Mouse (Mus musculus): ENCODE measurements around the gene Gnptg. TPM values are rescaled to one million over a fixed set of nuclear protein-coding genes. Genes with fewer than 3 reads are reported as not detected.

Gene Gnptg
- polyA plus RNA-seq (2015; fragmentation: Nextera tagmentation; extraction: Ambion mirVana): 36.0 and 39.3 TPM in 2 replicates

GRCm38 (mm10) chr17:25239695-25240636, at the start of gene Gnptg, which contains the start of gene Tsr3:
Gene Gnptg, minus strand, starts transcription at chr17:25240124.
Gene Tsr3, plus strand, starts transcription at chr17:25240170.
- H3K9ac ChIP-seq (ENCODE audit: low read length): peak within 1 kb of the TSS; percentile 90
- peak within 1 kb of the TSS; percentile 92 for H3K4me2 ChIP-seq (replicated peaks; ENCODE audit: low read depth)
- H3K4me1 ChIP-seq (replicated peaks; ENCODE audit: control insufficient read depth, insufficient read depth): peaks cover 4% of the 10 kb centered on the region; the same call in 1 of the 2 replicates
- DNase-seq (ENCODE audit: low spot score) (peak; percentile 87), ATAC-seq (ENCODE audit: low FRiP score, low TSS enrichment) (peak; percentile 81)
- H3K27ac ChIP-seq (replicated peaks): peak within 1 kb of the TSS; percentile 78
- no peaks in the 10 kb centered on the region for H3K9me3 ChIP-seq (ENCODE audit: control insufficient read depth, low read length)
- peak within 1 kb of the TSS; percentile 91 for H3K4me3 ChIP-seq (ENCODE audit: low read depth, low read length)
- no peak for TF ChIP-seq EP300 (optimal IDR thresholded peaks at IDR 0.05)
- no peak for TF ChIP-seq CTCF (IDR thresholded peaks at IDR 0.05; ENCODE audit: low read depth)
- H3K36me3 ChIP-seq (ENCODE audit: control insufficient read depth, insufficient read depth, low read length): peaks cover 3% of the 10 kb centered on the region
- WGBS: under 1% methylated on average over 80 of the region's 80 CpGs
- no peaks in the 10 kb centered on the region for H3K27me3 ChIP-seq (ENCODE audit: control insufficient read depth, insufficient read depth, low read length)

GRCm38 (mm10) chr17:25288842-25289241, 48.9 kb upstream of the Gnptg start:
- no peak overlapping the region for H3K27ac ChIP-seq (replicated peaks)
- WGBS: 23% methylated on average over 4 of the region's 4 CpGs
- H3K4me3 ChIP-seq (ENCODE audit: low read depth, low read length): no peak overlapping the region
- no peaks in the 10 kb centered on the region for H3K9me3 ChIP-seq (ENCODE audit: control insufficient read depth, low read length)
- peak; percentile 78 for TF ChIP-seq CTCF (IDR thresholded peaks at IDR 0.05; ENCODE audit: low read depth)
- no peak for TF ChIP-seq EP300 (optimal IDR thresholded peaks at IDR 0.05)
- H3K9ac ChIP-seq (ENCODE audit: low read length): no peak overlapping the region
- peak; percentile 57 for DNase-seq (ENCODE audit: low spot score)
- H3K36me3 ChIP-seq (ENCODE audit: control insufficient read depth, insufficient read depth, low read length): no peaks in the 10 kb centered on the region
- H3K27me3 ChIP-seq (ENCODE audit: control insufficient read depth, insufficient read depth, low read length): no peaks in the 10 kb centered on the region
- no peaks in the 10 kb centered on the region for H3K4me1 ChIP-seq (replicated peaks; ENCODE audit: control insufficient read depth, insufficient read depth)
- ATAC-seq (ENCODE audit: low FRiP score, low TSS enrichment): no peak
- H3K4me2 ChIP-seq (replicated peaks; ENCODE audit: low read depth): no peak overlapping the region

DNA sequence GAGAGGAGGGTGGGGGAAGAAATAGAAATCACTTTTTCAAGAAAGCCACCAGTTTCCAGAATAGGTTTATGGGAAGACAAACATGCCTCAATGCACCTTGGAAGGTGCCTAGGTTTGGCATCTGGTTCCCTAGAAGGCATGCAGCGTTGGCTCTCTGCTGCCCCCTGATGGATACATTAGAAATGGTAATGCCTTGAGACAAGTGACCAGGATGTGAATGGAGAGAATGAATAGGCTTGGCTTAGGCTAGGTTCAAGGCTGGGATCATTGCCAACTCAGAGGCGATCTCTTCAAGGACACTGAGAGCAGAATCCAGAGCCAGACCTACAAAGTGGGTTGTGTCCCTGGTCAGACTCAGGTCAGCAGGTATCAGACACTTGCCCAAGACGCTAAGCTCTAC, 45.1 kb upstream of the Gnptg start:
- TF ChIP-seq EP300 (optimal IDR thresholded peaks at IDR 0.05): no peak
- TF ChIP-seq CTCF (IDR thresholded peaks at IDR 0.05; ENCODE audit: low read depth): peak; percentile 95
- no peak overlapping the region for H3K4me2 ChIP-seq (replicated peaks; ENCODE audit: low read depth)
- no peaks in the 10 kb centered on the region for H3K9me3 ChIP-seq (ENCODE audit: control insufficient read depth, low read length)
- H3K4me1 ChIP-seq (replicated peaks; ENCODE audit: control insufficient read depth, insufficient read depth): no peaks in the 10 kb centered on the region
- DNase-seq (ENCODE audit: low spot score): peak; percentile 73
- 19% methylated on average over 3 of the region's 3 CpGs for WGBS
- no peak overlapping the region for H3K4me3 ChIP-seq (ENCODE audit: low read depth, low read length)
- no peak overlapping the region for H3K27ac ChIP-seq (replicated peaks)
- no peak overlapping the region for H3K9ac ChIP-seq (ENCODE audit: low read length)
- no peaks in the 10 kb centered on the region for H3K27me3 ChIP-seq (ENCODE audit: control insufficient read depth, insufficient read depth, low read length)
- H3K36me3 ChIP-seq (ENCODE audit: control insufficient read depth, insufficient read depth, low read length): no peaks in the 10 kb centered on the region
- peak; percentile 38 for ATAC-seq (ENCODE audit: low FRiP score, low TSS enrichment)

DNA sequence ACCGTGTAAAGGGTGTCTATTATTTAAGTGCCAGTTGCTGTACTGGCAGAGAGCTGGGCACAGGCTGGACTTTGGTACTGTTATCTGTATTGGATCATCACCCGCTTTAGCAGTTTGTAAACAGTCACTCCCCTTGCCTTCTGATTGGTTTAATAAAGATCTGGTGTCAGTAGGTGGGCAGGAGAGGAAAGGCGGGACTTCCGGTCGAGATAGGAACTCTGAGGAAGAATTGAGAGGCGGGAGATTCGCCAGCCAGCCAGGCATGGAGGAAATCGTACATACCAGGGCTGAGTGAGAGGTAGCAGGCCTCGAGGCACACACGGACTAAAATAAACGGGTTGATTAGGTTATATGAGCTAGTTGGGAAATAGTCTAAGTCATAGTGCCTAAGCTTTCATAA, 42.2 kb upstream of the Gnptg start:
- Histone ChIP-seq H3K27me3 (ENCODE audit: control insufficient read depth, insufficient read depth, low read length) (no peaks in the 10 kb centered on the region), H3K4me3 (ENCODE audit: low read depth, low read length) (no peak overlapping the region)
- ATAC-seq (ENCODE audit: low FRiP score, low TSS enrichment): peak; percentile 91

GRCm38 (mm10) chr17:25275833-25276232, 35.9 kb upstream of the Gnptg start:
- H3K4me3 ChIP-seq (ENCODE audit: low read depth, low read length): no peak overlapping the region
- peaks cover 8% of the 10 kb centered on the region; the same call in 1 of the 2 replicates for H3K4me1 ChIP-seq (replicated peaks; ENCODE audit: control insufficient read depth, insufficient read depth)
- TF ChIP-seq CTCF (IDR thresholded peaks at IDR 0.05; ENCODE audit: low read depth) (no peak), EP300 (optimal IDR thresholded peaks at IDR 0.05) (no peak)
- 99% methylated on average over 3 of the region's 3 CpGs for WGBS
- no peak overlapping the region for H3K9ac ChIP-seq (ENCODE audit: low read length)
- H3K9me3 ChIP-seq (ENCODE audit: control insufficient read depth, low read length): no peaks in the 10 kb centered on the region
- H3K27me3 ChIP-seq (ENCODE audit: control insufficient read depth, insufficient read depth, low read length): no peaks in the 10 kb centered on the region
- H3K27ac ChIP-seq (replicated peaks): no peak overlapping the region
- no peak for DNase-seq (ENCODE audit: low spot score)
- no peak overlapping the region for H3K4me2 ChIP-seq (replicated peaks; ENCODE audit: low read depth)
- no peaks in the 10 kb centered on the region for H3K36me3 ChIP-seq (ENCODE audit: control insufficient read depth, insufficient read depth, low read length)
- no peak for ATAC-seq (ENCODE audit: low FRiP score, low TSS enrichment)

More for the DNA sequence above, 42.2 kb upstream of the Gnptg start:
- no peaks in the 10 kb centered on the region for H3K36me3 ChIP-seq (ENCODE audit: control insufficient read depth, insufficient read depth, low read length)
- no peaks in the 10 kb centered on the region for H3K9me3 ChIP-seq (ENCODE audit: control insufficient read depth, low read length)
- no peak overlapping the region for H3K9ac ChIP-seq (ENCODE audit: low read length)
- no peaks in the 10 kb centered on the region for H3K4me1 ChIP-seq (replicated peaks; ENCODE audit: control insufficient read depth, insufficient read depth)
- no peak overlapping the region for H3K4me2 ChIP-seq (replicated peaks; ENCODE audit: low read depth)
- WGBS: 29% methylated on average over 11 of the region's 11 CpGs
- no peak overlapping the region for H3K27ac ChIP-seq (replicated peaks)
- DNase-seq (ENCODE audit: low spot score): peak; percentile 76
- TF ChIP-seq EP300 (optimal IDR thresholded peaks at IDR 0.05): no peak
- TF ChIP-seq CTCF (IDR thresholded peaks at IDR 0.05; ENCODE audit: low read depth): no peak

Measured in stomach, postnatal 0 days (tissue).